Mouse (Mus musculus) fibroblast of lung, adult 2 months (primary cell): ENCODE measurements around the gene Ehmt2.

Source experiments
- DNase-seq: peaks from one replicate; pipeline ENCODE4 v3.0.0-alpha.2; 2011; ENCODE audit warnings: low read depth

Gene Ehmt2

DNA sequence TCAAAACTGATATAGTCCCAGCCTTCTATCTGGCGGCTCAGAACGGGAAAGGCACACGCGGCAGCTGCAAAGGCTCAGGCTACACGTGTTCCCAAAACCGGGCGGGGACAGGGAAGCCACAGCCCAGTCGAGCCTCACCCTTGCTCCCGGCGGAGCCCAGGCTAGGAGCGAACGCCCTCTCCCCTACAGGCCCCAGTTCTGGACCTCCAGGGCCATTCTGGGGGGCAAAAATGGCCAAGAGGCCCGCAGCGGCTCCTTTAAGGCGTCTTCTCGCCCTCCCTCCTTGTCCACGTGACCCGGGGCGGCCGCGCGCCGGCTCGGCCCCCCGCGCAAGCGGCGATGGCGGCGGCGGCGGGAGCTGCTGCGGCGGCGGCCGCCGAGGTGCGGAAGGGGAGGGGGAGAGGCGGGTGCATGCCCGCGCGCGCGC is at the start of gene Ehmt2, which contains the start of gene C2:
Gene Ehmt2, plus strand, starts transcription at position 310 of the 427 bp plus-strand sequence.
Gene C2, minus strand, starts transcription at position 106 of the 427 bp plus-strand sequence.
- DNase-seq, result no peak

DNA sequence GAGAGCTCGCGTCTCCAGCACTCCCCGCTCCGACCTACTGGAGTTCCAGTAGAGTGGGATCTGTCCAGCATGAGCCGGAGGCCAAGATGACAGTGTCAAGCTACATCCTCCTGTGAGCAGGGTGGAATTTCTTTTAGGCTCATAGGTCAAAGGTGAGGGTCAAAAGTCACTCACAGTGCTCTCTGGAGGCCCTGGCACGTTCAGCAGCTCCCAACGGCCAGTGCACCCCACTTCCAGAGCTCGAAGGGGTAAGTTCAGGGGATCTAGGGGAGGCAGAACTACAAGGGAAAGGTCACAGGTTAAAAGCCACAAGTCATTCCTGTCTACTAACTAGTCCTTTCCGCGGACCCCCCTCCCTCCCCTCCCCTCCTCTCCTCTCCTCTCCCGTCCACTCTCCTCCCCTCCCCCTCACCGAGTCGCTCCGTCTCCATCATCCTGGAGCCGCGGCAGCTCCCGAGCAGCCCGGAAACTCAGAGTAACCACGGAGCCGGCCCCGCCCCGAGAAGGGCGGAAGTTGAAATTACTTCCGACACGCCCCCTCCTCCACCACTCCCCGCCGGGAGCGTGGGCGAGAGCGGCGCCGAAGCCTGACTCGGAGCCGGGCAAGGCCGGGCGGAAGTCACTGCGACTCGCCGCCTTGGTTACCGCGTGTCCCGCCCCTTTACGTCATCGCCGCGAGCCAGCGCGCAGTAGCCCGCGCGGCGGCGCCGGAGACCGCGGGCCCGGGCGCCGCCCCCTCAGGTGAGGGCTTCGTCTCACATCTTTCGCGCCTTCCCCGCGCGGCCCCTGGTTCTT is 48.4 kb upstream of the Ehmt2 start, which contains the start of the genes Skiv2l and Nelfe:
Gene Skiv2l, minus strand, starts transcription at position 489 of the 795 bp plus-strand sequence.
Gene Nelfe, plus strand, starts transcription at position 670 of the 795 bp plus-strand sequence.
- DNase-seq, result peak; percentile 92

DNA sequence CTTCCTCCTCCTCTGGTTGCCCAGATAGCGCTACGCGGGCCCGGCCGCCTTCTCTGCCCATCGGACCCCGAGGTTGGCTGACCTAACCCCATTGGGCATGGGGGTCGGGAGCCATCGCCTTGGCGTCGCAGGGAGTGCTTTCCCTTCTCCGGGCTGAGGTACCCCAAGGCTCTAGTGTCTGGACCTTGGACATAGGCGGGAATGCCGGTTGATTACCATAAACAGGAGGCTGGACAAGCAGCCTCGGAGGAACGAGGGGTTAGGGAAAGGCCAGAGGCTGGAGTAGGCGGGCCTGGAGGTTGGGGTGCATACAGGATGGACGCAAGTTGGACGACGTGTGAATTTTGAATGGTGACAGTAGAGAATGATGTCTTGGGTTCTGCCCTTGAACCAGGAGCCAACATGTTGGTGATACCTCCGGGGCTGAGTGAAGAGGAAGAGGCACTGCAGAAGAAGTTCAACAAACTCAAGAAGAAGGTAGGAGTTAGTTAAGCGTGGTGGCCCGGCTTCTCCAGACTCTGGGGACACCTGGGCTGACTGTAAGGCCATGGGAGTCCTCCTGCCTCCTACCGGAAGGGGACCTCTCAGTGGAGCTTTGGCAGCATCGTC is 47.6 kb upstream of the Ehmt2 start:
- DNase-seq, result no peak

DNA sequence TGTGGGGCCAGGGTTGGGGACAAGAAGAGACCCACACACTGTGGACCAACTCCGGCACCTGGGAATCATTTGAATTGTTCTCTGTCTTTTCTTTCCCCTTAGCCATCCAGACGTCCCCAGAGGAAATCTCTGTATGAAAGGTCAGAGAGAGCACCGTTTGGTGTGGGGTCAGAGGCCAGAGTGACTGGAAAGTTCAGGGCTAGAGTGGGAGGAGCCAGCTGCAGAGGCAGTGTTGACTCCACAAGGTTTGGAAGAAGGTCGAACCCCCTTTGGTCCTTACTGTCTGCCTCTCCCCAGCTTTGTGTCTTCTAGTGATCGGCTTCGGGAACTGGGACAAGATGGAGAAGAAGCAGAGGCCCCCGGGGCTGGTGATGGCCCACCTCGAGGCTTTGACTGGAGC is 44.8 kb upstream of the Ehmt2 start:
- DNase-seq, result no peak

DNA sequence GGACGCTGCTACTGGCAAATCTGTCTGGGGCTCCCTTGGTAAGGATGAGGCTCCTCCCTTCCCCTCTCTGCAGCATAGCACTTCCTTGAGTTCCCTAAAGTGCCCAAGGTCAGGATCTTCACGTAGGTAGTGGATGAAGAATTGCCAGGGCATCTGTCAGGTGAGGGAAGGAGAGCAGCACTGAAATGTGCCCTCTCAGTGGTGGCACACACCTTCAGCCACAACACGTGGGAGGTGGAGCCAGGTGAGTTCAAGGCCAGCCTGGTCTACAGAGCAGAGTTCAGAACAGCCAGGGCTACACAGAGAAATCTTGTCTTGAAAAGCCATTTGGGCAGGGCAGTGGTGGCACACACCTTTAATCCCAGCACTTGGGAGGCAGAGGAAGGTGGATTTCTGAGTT is 43.5 kb upstream of the Ehmt2 start:
- no peak for DNase-seq

DNA sequence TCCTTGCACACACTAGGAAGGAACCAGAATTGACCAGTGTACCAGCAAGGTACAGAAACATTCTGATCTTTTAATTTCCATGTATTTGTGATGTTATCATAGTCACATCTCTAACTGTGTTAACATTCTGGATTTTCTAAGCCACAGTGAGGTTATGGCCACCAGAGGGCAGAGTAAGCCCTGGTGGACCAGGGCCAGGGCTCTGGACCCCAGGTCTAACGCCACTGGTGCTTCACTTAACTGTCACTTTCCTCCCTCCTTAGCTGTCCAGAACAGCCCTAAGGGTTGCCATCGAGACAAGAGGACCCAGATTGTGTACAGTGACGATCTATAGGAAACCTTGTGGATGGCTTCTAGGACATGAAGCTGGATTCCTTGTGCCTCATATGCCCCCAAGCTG is 42.4 kb upstream of the Ehmt2 start:
- DNase-seq, result no peak

DNA sequence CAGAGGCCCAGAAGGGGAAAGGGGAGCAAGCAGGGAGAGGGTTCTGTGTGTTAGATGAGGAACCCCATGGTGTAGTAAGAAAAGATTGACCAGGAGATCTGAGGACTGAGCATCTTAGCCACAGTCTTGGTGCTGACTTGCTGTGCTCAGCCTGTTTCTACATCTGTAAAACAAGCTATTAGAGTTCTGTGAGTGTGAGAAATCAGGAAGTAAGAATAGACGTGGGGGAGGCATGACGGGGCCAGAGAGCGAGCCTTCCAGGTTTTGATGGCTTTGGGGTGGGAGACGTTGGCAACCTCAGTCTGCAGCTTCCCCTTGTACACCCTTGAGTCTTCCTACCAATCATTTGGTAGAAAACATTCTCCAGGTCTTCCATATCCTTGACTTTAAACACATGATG is 39.6 kb upstream of the Ehmt2 start:
- no peak for DNase-seq

DNA sequence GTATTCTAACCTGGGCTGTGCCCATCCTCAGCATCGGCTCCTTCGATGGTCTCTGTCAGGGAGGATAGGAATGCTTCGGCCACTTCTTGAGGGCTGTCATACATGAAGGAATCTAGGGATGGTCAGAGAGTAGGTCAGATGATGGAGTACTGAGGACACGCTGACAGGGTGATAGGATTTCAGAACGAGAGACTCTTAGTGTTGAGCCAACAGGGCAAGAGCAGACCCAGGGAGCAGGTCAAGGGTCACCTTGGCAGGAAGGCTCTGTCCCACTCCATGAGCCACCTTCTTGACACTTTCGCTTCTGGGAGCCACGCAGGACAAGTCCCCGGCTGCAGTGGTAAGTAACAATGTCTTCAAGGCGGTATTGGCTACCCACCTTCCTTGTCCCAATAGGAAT is 37.8 kb upstream of the Ehmt2 start:
- DNase-seq, result no peak

DNA sequence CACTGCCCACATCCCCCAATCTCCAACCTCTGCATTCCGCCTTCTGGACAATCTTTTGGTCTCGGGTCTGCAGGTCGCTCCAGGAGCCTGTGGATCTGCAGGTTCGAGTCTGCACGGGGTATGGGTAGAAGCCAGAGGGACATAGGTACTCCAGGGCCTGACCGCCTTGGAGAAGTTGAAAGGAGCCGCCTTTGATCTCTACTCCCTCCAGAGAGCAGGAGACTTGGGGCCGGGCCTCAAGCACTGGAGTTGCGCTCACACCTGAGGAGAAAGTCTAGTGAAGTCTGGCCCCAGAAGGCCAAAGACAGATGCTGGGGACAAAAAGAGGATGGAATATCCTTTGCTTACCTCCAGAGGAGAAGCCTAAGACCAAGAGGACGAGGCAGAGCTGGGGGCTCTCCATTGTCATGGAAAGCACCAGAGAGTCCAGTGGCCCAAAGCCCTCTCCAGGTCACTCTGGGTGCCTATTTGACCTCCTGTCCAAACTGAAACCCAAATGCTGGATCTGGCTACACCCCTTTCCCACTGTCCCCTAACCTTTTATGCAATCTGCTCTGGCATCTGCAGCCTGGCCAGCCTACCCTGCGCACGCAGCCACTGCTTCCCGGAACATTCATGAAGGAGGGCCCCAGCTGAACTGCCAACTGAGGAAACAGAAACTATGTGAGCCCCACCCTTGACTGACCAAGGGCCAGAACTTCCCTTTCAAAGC is 36.4 kb upstream of the Ehmt2 start:
- DNase-seq, result no peak

DNA sequence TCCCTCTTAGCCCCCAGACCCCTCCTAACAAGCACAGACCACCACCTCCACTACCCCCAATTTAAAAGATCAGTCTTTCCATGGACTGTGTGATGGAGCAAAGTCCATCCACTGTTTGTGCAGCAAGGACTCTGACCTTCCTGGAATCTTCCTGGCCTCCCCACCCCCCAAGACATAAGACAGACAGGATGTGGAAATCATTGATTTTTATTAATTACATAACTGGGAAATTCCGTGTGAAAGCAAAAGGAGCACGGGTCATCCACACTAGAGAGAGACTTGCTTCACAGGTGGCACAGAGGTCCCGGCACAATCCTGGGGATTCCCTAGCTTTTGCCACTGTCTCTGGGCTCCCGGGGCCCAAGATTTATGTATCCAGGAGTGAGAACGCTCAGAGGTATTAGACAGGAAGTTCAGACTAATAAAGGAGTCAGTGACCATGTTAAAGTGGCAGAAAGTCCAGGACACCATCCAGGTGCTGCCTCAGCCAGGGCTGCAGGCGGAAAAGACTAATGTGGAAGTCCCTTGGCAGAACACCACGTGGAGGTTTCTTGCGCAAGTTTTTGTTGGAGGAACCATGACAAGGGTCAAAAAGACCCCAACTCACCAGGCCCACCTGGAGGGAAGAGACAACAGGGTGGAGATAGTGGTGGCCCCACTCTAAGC is 35.7 kb upstream of the Ehmt2 start, which contains the start of gene Cfb:
Gene Cfb, minus strand, starts transcription at position 103 of the 666 bp plus-strand sequence.
- DNase-seq, result no peak

DNA sequence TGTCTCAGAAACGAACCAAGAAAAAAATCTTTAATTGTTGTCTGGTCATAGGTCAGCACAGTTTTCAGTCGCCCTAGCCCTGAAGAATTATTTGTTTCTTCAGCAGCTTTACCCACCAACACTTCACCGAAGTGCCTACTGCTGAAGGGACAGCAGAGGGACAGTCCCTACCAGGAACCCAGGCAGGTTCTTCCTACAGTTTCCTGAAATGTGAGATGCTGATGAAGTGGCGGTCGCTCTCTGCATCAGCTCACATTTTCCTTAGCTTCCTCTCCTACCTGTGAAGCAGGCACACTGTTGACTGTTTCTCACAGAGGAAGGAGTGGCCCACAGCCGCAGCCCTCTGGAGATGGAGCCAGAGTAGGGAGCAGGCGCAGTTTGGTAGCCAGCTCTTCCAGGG is 32.3 kb upstream of the Ehmt2 start:
- DNase-seq, result no peak

DNA sequence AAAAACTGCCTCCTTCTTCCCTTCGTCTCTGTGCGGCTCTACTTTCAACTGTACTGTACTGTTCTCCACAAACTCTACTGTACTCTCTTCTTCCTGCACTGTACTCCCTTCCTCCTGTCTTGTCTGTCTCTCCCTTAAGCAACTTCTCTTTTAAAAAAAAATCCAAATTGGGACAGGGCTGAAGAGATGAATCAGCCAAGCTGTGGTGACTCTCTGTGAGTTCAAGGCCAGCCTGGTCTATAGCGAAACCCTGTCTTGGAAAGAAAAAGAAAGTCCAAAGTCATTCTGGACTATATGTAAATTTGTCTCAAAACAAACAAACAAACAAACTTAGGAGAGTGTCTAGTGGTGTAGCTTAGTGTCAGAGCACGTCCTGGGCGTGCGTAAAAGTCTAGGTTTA is 23.9 kb upstream of the Ehmt2 start:
- no peak for DNase-seq

DNA sequence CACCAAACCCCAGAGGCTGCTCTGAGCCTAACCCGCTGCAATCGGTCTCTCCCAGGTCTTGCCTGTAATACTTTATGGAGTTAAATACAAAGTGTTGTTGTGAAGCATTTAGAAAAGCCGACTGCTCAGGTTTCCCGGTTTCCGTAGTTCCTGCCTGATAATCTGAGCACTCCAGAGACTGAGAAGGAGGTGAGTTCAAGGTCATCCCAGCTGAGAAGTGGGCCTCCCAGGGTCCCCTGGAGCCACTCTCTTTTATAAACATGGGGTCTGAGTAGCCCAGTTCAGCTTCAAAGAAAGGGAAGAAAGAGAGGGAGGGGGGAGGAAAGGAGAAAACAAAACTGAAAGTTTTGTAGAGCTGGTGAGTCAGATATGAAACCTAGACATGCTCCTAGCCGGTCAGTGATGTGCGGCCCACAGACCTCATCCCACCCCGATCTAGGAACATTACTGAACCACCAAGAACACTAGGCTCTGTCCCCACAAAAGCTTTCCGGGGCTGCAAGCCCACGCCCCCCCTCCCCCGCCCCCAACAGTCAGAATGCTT is 18.9 kb upstream of the Ehmt2 start, which contains the start of gene Zbtb12:
Gene Zbtb12, plus strand, starts transcription at position 148 of the 544 bp plus-strand sequence.
- DNase-seq, result no peak

DNA sequence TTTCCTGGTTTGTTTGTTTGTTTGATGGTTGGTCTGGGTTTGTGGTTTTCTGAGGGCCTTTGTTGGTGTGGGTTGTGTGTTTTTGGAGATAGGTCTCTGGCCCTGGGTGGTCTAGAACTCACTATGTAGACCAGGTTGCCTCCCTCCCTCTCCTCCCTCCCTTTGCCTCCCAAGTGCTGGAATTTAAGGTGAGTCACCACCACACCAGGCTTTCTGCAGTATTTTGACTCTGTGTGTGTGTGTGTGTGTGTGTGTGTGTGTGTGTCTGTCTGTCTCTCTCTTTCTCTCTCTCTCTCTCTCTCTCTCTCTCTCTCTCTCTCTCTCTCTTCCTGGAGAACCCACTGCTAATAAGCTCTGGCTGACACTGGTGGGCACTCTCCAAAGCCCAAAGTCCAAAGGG is 17.1 kb upstream of the Ehmt2 start:
- no peak for DNase-seq

DNA sequence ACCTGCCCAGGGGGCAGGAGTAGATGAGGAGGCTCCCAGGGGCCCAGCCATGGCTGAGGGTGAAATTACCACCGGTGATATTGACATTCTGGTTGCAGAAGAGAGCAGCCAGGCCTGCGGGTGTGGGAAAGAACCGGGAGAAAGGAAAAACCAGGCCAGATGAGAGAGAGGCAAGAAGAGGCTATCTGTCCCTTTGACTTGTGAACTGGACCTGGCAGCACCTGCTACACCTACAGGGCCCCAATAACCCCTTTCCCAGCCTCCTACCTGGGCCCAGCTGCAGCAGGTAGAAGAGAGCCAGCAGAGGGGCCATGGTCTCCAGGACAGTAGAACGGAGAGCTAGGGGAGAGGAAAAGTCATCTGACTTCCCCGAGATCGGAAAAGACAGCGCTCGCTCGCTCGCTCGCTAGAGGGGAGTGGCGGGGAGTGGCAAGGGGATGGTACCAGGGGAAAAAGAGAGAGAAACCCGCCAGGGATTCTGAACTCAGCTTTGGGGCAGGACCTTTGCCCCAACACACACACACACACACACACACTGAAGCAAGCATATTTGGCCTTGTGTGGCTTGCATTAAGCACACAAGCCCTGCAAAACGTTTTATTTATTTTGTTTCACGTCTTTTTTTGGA is 16.5 kb upstream of the Ehmt2 start, which contains the start of gene Gm20547:
Gene Gm20547, minus strand, starts transcription at position 360 of the 628 bp plus-strand sequence.
- DNase-seq, result no peak

DNA sequence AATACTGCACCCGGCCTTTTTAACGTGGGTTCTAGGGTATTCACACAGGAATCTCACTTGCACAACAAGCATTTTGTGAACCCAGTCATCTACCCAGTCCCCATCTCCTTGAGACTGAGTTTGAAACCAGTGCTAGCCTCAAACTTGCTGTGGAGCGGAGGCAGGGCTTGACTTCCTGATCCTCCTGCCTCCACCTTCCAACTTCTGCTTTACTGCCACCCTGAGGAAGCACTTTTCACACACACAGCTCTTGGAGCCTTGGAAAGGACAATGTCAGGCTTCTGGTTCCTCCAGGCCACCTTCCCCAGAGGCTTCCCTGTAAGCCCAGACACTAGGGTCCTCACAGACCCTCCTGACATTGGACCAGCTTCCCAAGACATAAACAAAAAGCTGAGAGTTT is 14.9 kb upstream of the Ehmt2 start:
- no peak for DNase-seq

DNA sequence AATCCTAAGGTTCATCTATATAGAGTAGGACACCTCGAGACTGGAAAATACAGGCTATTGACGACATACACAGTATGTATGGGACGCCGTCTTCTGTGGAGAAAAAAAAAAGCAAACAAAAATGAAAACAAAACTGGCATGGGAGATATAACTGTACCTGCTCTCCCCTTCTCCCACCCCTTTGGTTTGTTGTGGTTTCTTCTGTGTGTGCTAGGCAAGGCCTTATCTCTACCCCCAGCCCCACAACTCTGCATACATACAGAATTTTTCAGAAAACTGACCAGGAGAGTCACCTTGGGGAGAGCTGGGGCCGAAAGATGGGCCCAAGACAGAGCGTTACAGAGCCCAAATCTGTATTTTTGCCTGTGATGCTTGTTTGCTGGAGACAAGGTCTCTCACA is 13.6 kb upstream of the Ehmt2 start:
- DNase-seq, result no peak

DNA sequence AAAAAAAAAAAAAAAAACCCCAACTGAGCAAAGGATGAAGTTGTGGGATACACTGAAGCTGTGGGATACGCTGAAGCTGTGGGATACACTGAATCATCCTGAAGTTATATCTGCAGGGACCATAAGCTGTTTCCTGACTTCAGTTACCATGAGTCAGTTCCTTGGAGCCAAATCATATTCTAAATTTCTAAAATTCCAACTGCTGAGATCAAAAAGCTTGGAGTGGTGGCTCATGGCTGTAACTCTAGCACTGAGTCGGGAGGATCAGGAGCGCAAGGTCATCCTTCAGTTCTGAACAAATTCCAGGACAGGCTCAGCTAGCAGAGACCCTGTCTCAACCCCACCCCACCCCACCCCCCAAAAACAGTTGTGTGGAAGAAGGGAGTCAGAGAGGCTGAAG is 12.7 kb upstream of the Ehmt2 start:
- no peak for DNase-seq

DNA sequence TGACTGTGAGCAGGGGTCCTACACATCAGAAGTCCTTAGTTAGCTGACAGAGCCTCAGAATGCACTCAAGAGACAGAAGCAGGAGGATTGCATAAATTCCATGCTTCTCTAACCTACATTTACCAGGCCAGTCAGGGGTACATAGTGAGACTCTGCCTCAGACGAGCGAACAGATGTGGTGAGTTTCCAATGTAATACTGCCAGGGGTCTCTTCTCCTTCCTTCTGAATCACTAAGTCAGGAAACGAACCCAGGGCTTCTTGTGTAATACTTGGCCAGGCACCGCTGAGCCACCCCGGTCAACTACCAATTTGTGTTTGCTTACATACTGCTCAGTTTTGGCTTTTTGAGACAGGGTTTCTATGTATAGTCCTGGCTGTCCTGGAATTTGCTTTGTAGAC is 10.3 kb upstream of the Ehmt2 start:
- DNase-seq, result no peak

DNA sequence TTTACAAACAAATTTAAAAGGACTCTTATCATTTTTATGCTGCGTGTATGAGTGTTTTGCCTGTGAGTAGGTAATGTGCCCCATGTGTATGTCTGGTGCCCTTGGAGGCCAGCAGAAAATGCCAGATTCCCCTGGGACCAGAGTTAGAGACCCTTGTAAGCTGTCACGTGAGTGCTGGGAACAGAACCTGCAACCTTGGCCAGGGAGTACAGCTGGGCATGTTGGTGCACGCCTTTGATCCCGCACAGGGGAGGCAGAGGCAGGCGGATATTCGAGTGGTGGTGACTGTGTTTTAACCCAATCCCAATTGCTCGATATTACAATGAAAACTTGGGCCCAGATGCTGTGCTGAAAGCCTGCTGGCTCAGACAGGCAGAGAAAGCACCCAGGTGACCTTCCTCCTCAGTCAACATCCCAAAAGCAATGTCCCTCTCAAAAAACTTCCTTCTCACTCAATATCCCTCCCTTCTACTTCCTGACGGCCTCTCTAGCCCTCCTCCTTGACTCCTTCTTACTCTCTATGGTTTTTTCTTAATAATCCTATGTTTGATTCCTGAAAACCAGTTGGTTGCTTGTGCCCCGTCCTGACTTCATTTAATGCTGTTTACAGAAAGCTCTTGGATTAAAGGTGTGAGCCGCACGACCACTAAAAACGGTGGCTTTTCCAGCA is 8.1 kb upstream of the Ehmt2 start:
- no peak for DNase-seq

DNA sequence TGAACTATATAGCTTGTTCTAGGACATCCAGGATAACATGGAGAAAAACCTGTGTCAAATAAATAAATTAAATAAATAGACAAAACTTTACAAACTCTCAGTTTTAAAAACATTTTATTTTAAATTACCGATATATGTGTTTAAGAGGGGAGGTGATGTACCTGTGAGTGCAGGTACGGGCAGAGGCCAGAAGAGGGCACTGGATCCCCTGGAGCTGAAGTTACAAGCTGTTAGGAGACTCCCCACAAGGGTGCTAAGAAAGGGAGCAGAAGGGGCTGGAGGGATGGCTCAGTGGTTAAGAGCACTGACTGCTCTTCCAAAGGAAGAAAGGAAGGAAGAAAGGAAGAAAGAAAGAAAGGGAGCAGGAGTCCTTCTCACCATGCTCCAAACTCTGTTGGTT is 6.9 kb upstream of the Ehmt2 start:
- DNase-seq, result no peak
